Mouse (Mus musculus) ES-CJ7 (cell line): ENCODE measurements around the gene Chst11.

Experiments
- DNase-seq: peaks from one replicate; pipeline ENCODE4 v3.0.0; 2011; ENCODE audit warnings: low read depth, low spot score

The Chst11 gene

DNA sequence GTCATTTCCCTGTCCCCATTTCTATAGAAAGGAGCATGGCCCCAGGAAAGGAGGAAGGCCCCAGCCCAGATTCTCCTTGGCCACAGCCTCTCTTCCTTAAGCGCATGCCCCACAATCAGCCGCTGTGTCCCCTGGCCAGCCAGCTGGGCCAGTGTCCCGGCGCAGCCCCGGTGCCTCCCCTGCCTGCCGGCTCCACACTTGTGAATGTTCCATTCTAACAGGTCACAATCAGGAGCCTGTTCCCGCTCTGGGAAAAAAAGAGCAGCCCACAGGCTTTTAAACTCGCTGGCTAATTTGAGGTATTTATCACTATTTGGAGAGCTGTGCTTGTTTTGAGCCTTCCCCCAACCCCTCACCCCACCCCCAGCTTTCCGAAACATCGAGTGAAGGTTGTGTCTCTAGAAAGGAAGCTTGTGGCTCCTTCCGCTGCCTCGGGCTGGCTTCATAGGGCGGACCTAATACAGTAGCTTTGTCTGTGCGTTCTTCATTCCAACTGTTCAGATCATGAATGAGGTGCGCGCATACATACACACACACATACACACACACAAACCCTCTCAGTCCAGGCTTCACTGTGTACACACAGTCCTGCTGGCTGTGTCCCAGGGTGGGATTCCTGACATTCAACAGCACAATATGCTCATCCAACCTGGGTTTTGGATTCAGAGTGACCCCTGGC, 155.1 kb downstream of the Chst11 start:
- no peak for DNase-seq

DNA sequence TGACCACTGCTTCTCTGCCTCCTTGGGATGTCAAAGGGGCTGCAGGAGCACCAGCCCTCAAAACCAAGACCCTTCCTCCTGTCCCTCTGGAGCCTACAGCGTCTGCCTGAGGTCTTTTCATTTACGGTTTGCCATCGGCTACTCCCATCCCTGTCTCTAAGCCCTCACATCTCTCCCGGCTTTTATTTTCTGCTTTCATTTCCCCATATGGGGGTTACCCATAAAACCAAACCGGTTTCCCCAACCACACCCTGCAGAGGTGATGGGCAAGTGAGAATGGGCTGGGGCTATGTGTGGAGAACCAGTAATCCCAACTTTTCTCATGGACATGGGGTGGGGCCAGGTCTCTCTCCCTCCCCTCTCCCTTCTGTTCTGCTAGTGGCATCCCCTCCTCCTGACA, 156.1 kb downstream of the Chst11 start:
- no peak for DNase-seq

DNA sequence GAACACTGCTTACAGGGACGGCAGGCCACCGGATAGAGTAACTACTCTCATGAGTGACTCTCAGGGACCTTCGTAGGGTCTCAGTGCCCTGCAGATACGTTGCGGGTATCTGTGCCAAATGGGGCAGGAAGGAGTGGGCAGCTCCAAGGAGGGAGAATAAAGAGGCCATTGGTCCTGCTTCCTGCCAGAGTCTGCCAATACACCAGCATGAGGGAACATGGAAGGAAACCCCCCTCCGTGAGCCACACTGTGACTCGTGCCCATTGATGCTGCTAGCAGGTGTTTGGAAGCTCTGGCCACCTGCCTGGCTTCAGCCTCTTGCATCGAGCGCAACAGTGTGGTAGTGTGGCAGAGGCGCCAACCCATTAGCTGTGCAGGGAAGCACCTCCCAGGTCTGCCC, 157.8 kb downstream of the Chst11 start:
- no peak for DNase-seq

DNA sequence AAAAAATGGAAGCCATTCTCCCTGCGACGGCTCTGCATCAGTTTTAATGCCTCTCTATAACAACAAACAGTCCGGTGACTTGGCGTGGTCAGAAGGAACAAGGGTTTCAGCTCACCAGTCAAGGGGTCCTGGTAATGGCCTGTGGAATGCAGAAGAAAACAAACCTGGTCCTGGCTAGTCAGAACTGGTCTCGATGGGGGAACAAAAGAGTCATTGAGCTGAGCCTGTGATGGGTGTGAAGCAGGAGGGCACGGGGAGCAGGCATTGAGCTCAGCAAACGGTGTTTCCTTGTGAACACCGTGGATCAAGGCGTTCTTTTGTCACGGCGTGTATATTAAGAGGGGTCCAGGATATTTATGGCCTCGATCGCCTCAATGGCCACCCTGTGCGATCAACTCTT, 160.5 kb downstream of the Chst11 start:
- peak; percentile 41 for DNase-seq

DNA sequence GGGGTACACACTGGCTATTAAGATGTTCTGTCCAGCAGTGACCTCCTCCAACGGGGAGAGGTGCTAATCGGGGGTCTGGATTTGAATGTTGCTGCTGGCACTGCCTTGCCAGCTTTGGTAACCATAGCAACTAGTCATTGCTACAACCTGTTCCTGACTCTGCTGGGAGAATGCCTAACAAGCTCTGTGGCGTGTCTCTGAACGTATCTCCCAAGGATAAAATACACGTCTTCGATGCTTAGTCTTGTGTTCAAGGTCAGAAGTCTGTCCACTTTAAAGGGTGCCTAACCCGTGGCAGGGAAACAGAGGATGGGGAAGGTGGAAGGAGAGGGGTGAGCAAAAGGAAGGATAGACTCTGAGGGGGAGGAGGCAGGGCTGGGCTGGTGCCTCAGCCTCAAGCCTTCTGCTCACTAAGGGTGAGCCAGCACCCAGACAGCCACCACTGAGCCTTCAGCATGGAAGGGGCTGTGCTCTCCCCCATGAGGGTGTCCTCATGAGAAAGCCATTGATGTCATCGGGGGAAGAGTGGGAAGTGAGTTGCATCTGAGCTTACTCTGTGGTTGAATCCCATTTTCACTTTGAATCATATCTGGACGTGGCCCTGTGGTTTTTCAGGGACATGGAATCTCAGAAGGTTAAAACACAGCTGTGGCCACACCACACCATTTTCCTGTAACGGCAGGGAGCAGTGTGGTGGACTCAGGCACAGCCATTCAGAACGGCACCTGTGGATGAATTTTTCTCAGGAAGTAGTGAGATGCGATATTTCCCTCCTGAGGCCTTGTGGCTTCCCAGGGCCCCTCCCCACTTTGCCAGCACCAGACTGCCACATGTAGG, 164.3 kb downstream of the Chst11 start:
- DNase-seq: no peak

DNA sequence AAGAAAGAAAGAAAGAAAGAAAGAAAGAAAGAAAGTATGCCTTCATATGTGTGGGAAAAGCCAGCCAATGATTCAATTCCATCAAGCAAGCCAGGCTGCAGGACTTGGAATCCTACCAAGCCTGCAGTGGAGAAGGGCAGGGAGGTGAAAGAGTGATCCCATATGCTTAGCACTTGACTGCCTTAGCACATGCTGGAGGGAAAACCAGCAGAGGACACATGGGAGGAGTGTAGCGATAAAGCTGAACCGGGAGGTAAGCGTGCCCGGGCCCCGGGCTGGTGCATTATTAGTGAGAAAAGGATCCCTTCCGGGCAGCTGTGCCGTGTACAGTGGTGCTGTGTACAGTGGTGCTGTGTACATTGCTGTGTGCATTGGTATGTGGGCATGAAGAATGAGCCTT, 165.3 kb downstream of the Chst11 start:
- DNase-seq: no peak

DNA sequence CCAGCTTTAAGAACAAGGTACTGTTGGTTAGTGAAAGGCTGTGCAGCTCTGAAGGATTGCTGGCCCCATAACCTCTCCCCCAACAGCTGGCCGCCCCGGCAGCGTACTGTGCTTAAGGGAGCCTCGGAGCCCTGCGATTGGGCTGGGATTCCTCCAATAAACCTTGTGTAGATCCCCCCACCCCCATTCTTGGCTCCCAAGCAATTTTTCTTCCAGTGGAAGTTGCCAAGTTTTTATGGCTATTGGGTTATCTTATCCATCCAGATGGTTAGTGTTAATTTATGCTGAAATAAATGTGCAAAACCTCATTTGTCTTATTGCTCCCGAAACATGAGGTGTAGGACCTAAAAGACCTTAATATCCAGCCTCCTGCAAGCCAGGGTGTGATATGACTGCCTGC, 166.1 kb downstream of the Chst11 start:
- DNase-seq: no peak

DNA sequence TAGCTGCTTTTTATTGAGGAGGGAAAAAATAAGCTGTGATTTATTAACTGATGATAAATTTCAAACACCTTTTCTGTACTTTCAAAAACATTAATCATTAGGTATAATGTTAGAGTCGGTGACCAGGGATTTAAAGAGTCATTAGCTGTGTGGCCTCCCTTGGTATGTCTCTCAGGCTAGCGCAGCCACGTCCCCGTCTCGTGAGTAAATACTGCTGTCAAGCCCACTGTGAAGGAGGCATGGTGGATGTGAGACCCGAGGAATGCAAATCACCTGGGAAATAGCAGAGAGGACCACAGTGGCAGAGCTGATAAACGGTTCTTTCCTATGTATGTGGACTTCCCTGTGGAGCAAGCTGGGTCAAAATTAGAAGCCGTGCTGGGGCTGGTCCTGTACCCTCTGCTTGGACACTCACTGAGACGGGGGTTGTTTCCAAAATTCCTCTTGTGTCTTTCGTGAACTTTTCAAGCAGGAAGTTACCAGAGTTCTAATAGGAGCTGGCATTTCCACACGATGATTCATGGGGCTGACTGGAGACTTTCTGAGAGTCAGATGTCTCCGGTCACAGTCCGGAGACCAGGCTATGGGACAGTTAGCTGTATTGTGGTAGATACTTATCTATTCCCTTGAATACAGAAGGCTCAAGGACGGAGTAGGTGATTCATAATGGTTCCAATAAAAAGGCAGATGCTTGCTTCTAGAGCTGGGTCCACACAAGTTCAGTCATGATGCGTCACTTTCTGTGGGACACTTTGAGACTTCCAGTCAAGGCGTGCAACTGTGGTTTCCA, 166.8 kb downstream of the Chst11 start:
- no peak for DNase-seq

DNA sequence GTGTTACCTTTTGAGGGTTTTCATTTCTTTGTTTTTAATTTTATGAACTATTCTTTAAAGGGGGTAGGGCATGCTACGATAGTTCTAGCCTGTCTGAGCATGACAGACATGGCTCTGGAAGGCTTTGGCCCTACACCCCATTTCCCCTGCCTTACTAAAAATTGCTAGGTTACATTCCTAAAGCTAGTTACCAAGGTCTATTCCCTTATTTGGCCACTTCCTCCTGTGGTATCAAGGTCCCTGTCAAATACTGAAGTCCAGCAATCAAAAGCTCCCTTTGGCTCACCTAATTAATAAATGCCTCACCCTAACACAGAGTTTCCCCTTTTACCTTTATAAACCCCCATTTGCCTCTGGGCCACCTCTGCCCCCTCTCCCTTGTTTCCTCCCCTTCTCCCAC, 167.4 kb downstream of the Chst11 start:
- DNase-seq: no peak

DNA sequence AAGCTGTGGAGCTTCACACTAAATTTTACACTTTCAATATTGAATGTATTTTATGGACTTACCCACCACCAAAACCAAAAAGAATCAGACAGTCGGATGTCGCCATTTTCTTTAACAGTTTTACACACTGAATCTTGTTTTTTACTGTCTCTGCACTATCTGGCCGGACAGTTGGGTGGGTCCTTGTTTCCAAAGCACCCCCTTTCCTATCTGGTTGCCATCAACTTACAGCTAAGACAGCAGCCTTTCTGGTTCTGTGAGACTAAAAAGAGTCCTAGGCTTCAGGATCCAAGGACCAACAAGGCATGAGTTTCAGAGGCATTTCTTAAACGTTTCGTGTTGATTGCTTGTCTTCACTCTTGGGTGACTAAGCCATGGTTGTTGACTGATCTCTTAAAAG, 168.1 kb downstream of the Chst11 start:
- DNase-seq: no peak

DNA sequence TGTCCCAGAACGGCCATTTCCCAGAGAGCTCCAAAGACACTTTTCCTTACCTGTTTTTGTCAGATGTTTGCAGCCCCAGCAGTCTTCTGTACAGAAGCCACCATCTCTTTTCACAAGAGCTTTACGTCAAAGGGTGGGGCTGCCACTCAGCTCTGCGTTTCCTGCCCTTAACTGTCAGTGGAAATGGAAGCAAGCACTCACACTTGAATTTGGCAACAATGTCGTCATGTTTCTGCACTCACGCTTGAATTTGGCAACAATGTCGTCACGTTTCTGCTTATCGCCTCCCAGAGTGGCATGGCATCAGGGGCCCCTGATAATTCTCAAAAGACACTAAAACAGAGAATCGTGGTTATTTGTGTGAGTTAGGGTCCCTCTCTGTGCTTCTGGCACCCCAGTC, 168.6 kb downstream of the Chst11 start:
- DNase-seq: no peak

DNA sequence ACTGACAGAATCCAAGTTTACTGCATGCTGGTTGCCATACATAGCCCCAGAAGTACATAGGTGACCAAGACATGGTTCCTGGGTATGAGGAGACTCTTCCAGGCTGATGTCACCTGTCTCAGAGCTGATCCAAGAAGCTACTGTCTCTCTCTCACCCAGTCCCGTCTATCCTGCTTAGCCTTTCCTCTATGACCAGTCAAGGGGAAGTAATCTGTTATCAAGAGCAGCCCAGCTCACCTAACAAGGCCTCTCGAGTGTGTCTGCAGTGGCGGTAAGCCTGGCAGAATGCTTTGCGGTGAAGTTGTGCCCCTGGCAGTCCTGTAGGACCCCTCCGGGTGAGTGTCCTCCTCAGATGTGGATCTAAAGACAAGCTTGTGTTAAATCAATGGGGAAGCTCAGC, 172.0 kb downstream of the Chst11 start:
- no peak for DNase-seq

DNA sequence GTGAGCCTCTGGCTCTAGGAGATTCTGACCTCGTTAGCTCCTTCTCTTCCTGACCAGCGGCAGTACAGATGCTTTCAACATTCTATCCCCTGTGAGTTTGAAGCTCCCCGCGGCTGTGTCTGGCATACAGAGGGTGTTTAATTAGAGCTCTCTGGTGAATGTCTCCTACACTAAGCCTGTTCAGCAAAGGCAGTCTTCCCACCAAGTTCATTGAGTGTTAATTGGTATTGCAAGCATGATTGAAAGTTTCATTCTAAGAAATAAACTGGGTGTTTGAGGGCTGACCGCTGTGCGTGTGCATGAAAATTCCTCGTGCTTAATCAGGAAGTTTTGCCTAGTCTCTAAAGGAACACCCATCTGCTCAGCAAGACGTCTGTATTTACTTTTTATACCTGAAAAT, 173.0 kb downstream of the Chst11 start:
- DNase-seq: no peak

DNA sequence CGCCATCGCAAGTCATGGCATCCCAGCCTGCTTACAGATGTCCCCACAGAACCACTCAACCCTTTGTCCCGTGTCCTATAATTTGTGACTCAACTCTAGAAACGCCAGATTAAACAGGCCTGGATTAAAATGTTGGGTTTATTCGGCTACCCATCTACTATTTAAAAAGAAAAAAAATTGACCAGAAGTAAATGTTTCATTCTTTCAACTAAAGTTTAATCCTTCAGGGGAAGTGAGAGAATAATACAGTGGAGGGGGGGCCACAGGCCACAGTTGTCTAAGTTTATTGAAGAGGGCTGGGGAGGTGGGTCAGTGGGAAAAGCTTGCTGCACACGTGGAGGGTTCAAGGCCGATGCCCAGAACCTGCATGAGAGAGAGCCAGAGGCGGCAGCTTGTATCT, 173.9 kb downstream of the Chst11 start:
- no peak for DNase-seq

DNA sequence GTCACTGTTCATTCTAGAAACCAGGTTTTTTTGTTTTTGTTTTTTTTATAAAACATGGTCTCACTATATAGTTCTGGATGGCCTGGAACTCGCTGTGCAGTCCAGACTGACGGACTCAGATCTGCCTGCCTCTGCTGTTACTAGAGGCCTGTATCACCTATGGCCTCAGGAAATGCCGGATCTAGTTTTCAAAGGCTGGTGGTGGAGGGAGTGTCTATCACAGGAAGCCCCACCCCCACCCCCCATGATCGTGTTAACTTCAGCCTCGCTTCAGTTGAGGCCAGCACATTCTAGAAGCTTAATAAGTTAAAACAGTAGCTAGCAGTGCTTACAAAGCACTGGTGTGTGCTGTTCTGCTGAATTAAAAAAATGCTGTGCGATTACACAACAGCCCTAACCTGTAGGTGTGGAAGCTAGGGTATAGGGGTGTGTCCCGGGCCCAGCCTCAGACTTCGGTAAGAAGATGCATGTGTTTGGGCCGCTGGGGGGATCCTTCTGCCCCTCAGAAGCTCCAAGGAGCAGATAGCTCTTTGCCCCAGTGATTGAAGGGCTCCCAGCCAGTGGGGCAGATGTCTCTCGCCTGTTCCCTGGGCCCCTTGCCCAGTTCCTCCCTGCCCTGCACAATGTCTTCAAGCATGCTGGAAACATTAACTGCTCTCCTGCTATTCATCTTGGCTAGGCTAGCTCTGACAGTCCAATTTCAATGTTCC, 176.5 kb downstream of the Chst11 start:
- DNase-seq: no peak

DNA sequence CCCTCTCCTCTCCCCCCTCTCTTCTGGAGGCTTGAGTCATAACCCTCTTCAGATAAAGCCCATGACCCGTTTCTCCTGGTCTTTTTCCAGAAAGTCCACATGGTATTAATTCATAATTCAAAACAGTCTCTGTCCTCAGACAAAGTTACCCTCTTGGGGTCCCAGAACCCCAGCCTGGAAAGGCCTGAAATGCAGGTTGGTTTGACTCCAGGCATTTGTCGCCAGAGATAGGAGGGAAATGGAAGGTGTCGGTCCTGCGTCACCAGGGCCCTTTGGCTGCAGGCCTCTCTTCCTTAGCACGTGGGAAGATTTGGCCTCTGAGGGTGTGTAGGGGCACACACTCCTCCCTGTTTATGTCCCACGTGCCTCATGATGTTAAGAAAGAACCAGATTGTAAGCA, 178.6 kb downstream of the Chst11 start:
- no peak for DNase-seq

DNA sequence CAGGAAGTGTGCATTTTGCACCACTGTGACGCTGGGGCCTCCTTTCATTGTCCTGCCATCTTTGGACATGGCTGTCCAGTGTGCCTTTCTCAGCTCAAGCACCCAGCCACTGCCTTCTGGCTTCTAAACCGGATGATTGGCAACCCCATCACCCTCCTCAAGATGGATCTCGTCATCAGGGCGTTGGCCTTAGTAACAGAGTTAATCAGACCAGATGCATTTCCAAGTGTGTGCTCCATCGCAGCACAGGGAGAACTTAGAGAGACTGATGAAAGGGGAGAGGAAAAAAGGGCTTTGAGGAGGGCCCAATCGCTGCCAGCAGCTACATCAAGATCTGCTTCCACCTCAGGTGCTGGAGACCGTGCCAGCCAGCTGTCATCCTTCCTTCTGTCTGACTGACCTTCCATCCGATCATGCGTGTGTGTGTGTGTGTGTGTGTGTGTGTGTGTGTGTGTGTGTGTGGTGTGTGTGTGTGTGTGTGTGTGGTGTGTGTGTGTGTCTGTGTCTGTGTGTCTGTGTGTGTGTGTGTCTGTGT, 179.7 kb downstream of the Chst11 start:
- DNase-seq: no peak

DNA sequence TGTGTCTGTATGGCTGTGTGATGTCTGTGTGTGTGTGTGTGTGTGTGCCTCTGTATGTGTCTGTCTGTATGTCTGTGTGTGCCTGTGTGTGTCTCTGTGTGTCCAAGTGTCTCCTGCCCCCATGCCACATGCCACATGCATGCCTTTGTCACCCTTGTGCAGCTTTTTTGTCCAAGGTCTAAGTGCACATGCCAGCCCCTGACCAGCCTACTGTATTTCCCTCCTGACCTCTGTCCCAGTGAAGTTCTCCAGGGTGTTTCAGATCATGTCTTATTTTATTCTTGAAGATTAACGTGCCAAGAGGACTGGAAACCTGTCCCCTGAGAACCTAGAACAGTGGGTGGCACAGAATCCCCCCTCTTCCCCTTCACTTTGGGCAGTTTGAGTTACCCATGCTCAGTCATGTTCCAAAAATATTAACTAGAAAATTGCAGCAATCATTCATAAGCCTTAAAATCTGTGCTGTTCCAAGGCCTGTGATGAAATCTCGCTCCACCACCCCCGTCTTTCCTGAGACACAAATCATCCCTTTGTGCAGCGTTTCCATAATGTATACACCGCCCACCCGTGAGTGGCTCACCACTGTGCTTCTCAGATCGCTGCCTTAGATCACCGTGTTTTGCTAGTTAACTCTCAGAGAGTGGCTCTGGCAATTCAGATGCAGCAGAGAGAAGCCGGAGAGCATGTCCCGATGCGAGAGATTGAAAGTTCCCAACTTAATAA, 180.4 kb downstream of the Chst11 start:
- DNase-seq: no peak

DNA sequence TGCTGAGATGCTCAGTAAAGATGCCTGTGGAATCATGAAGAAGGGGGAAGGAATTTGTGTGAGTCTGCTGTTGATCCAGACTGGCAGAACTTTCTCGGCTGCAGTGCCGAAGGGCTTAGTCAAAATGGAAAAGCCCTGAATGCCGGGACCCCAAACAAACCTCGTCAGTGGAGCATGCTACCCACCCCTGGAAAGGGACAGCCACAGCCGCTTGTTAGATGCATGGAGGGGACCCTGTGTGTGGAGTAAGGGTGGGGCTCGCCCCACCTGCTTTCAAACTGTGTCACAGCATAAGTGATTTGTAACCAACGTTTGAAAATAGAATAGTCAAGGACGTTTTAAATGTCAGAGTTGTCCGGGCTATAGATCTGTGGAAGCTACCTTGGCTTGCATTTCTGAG, 181.0 kb downstream of the Chst11 start:
- DNase-seq: no peak

DNA sequence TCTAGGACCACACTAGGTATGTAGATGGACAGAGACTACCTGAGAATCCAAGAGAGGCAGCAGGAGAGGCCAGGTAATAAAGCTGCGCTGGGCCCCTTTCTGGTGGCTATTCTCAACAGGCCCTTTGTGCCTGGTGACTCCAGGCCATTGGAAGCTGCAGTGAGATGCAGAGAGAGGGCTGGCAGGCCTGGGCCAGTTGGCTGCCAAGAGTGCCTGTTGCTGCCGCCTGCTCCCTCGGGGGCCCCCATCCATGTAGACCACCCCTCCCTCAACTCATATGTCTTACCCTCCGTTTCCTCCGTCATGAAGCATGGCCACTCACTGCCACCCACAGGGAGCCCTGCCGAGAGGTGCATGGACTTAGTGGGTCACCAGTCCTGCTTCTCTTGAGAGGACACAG, 182.2 kb downstream of the Chst11 start:
- DNase-seq: no peak
